Mouse (Mus musculus) cerebellum, adult 8-10 months (tissue): Measurements from ENCODE around the gene Mlst8.

ENCODE experiments used
- DNase-seq: peaks from one replicate; pipeline ENCODE4 v3.0.0; 2022

The Mlst8 gene

GRCm38 (mm10) chr17:24478663-24479380, at the start of gene Mlst8:
TSS of gene Mlst8 (minus strand) at chr17:24479078.
- peak; percentile 99 for DNase-seq

- no peak for DNase-seq
Observed at GRCm38 (mm10) chr17:24528560-24528918, 49.7 kb upstream of the Mlst8 start.

- DNase-seq: peak; percentile 89
Observed at GRCm38 (mm10) chr17:24527723-24528559, 49.1 kb upstream of the Mlst8 start, which contains the start of gene Traf7. TSS of gene Traf7 (minus strand) at chr17:24527938.

GRCm38 (mm10) chr17:24527315-24527714, 48.4 kb upstream of the Mlst8 start:
- DNase-seq: no peak

GRCm38 (mm10) chr17:24524734-24525133, 45.9 kb upstream of the Mlst8 start:
- DNase-seq: no peak

- DNase-seq: no peak
Observed at GRCm38 (mm10) chr17:24520450-24520849, 41.6 kb upstream of the Mlst8 start.

- DNase-seq: no peak
Observed at GRCm38 (mm10) chr17:24514270-24515257, 35.7 kb upstream of the Mlst8 start.

GRCm38 (mm10) chr17:24513609-24514008, 34.7 kb upstream of the Mlst8 start:
- DNase-seq: peak; percentile 61

- no peak for DNase-seq
Observed at GRCm38 (mm10) chr17:24507806-24508460, 29.1 kb upstream of the Mlst8 start.

GRCm38 (mm10) chr17:24507129-24507664, 28.3 kb upstream of the Mlst8 start:
- no peak for DNase-seq

- DNase-seq: peak; percentile 56
Observed at GRCm38 (mm10) chr17:24506332-24507070, 27.6 kb upstream of the Mlst8 start.

- DNase-seq: no peak
Observed at GRCm38 (mm10) chr17:24505286-24505955, 26.5 kb upstream of the Mlst8 start.

GRCm38 (mm10) chr17:24504085-24504484, 25.2 kb upstream of the Mlst8 start:
- no peak for DNase-seq

- DNase-seq: no peak
Observed at GRCm38 (mm10) chr17:24502208-24502607, 23.3 kb upstream of the Mlst8 start.

GRCm38 (mm10) chr17:24496026-24496425, 17.1 kb upstream of the Mlst8 start:
- DNase-seq: no peak

- DNase-seq: no peak
Observed at GRCm38 (mm10) chr17:24495443-24495842, 16.6 kb upstream of the Mlst8 start.

GRCm38 (mm10) chr17:24494627-24495335, 15.9 kb upstream of the Mlst8 start:
- peak; percentile 53 for DNase-seq

GRCm38 (mm10) chr17:24490399-24490798, 11.5 kb upstream of the Mlst8 start:
- no peak for DNase-seq

- peak; percentile 31 for DNase-seq
Observed at GRCm38 (mm10) chr17:24489265-24490030, 10.6 kb upstream of the Mlst8 start.
